ENCODE assay signal across 32 mouse cellular contexts in the genomic region with DNA sequence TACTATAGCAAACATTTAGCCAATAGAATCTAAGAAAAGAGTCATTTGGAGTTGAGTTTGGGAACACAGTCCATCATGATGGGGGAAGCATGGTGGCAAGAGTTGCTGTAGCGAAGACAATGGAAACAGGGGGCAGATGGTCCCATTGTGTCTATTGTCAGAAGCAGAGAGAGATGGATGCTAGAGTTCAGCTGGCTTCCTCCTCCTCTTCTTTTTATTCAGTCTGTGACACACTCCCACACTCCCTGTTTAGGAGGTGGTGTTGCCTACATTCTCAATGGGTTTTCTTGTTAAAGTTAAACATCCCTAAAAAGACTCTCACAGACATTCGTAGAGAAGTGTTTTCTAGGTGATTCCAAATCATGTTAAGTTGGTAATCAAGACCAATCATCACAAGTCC.
"Had no signal": no experiment of that assay in that cellular context is flagged by ENCODE, and none has a peak within 500 bp of the region (broad histone marks: within the 10 kb centered on the region; RNA-seq: fewer than 3 reads in every experiment).

No protein-coding gene starts in this region.

- H3K4me3 ChIP-seq: heart, embryonic 12.5 days; heart, embryonic 13.5 days; heart, embryonic 15.5 days; hindbrain, embryonic 10.5 days; hindbrain, embryonic 12.5 days; hindbrain, embryonic 13.5 days; hindbrain, embryonic 15.5 days; intestine, embryonic 15.5 days; kidney, embryonic 15.5 days; left cerebral cortex, adult 2 months had no signal

- DNase-seq: heart, postnatal 10 days; heart, postnatal 14 days; heart, postnatal 36 days; heart, postnatal 4 days; kidney, adult 11 months; kidney, adult 18-20 months; kidney, adult 2 months; kidney, adult 8-10 months; kidney, adult 9 months; kidney, postnatal 10 days; kidney, postnatal 14 days; kidney, postnatal 25 days; kidney, postnatal 36 days; kidney, postnatal 4 days; layer of hippocampus, postnatal 36 days had no signal

- ATAC-seq: hindbrain, embryonic 16.5 days; hindbrain, postnatal 0 days; inflammation-experienced regulatory T-cells, adult 6 months; intestine, embryonic 15.5 days; intestine, embryonic 16.5 days; intestine, postnatal 0 days had no signal

- H3K27ac ChIP-seq: heart, embryonic 13.5 days; heart, embryonic 15.5 days; hindbrain, embryonic 10.5 days; hindbrain, embryonic 12.5 days; hindbrain, embryonic 13.5 days; hindbrain, embryonic 14.5 days; hindbrain, embryonic 15.5 days; hindbrain, postnatal 0 days; intestine, embryonic 15.5 days; kidney, embryonic 15.5 days; kidney, postnatal 0 days; left cerebral cortex, adult 2 months had no signal
